Mouse (Mus musculus): ENCODE data around the gene Nxn. TPM values are rescaled to one million over a fixed set of nuclear protein-coding genes. Genes with fewer than 3 reads are reported as not detected.
A peak's percentile ranks its signal among the peaks of the same experiment; 100 is the strongest.

Nxn gene
- polyA plus RNA-seq, 1 experiment, result 24.7 TPM

DNA sequence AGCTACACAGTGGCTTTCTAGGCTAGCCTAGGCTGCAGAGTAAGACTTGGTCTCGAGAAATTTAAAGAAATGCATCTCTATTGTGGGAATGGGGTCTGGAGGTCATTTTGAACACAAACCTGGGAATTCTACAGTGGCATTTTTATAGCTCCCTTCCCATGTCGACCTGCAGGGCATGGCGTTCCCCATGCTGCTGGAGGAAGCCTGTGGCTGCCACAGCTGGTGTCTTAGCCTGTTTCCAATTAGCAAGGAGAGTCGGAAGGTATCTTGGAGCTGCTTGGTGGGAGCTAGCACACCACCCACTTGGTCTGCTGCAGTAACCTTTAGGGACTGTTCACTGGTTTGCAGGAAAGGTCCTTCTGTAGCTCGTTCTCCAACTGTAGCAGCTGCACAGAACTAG, 142.8 kb downstream of the Nxn start:
- Histone ChIP-seq H3K4me3 (ENCODE audit: control insufficient read depth, insufficient read depth, low read length) (no peak overlapping the region), H3K27me3 (ENCODE audit: control insufficient read depth, insufficient read depth, low read length) (no peaks in the 10 kb centered on the region), H3K27ac (ENCODE audit: control insufficient read depth, insufficient read depth, low read length) (no peak overlapping the region), H3K4me1 (replicated peaks; ENCODE audit: control insufficient read depth, insufficient read depth, low read length) (peaks cover 5% of the 10 kb centered on the region), H3K36me3 (ENCODE audit: control insufficient read depth, insufficient read depth, low read length) (no peaks in the 10 kb centered on the region)
- DNase-seq, result no peak
- TF ChIP-seq POLR2A (IDR thresholded peaks at IDR 0.05; ENCODE audit: control insufficient read depth, extremely low read depth, insufficient read depth, low read length, poor library complexity) (no peak), CTCF (IDR thresholded peaks at IDR 0.05; ENCODE audit: borderline replicate concordance, control insufficient read depth, extremely low read depth, insufficient read depth, low read length, poor library complexity) (no peak)
- 82% methylated on average over 5 of the region's 5 CpGs for WGBS

DNA sequence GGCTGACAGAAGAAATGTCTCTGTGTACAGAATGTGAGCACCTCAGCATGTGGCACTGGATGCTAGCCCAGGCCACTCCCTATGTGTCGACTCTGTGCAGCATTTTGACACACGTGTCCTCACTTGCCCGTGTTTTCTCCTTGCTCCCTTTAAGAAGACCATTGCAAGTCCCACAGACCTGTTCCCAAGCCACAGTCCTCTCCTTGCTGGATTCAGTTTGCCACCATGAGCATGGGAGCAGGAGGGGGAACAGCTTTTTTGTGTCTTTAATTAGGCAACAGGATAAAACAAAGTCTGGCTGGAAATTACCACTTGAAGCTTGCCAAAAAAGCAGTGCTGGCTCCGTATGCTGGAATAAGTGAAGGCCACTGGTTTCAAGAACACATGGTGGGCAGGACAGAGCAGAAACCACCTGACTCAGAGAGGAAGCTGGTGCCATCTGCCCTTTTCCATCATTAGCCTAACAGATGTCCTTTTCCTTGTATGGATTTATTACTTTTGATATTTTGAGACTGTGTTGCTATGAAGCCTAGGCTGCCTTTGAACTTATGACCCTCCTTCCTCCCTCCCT, 143.4 kb downstream of the Nxn start:
- H3K27me3 ChIP-seq (ENCODE audit: control insufficient read depth, insufficient read depth, low read length), result no peaks in the 10 kb centered on the region
- no peaks in the 10 kb centered on the region for H3K36me3 ChIP-seq (ENCODE audit: control insufficient read depth, insufficient read depth, low read length)
- no peaks in the 10 kb centered on the region for H3K4me1 ChIP-seq (replicated peaks; ENCODE audit: control insufficient read depth, insufficient read depth, low read length)
- 95% methylated on average over 4 of the region's 4 CpGs for whole genome bisulfite sequencing
- TF ChIP-seq CTCF (IDR thresholded peaks at IDR 0.05; ENCODE audit: borderline replicate concordance, control insufficient read depth, extremely low read depth, insufficient read depth, low read length, poor library complexity), result no peak
- TF ChIP-seq POLR2A (IDR thresholded peaks at IDR 0.05; ENCODE audit: control insufficient read depth, extremely low read depth, insufficient read depth, low read length, poor library complexity), result no peak
- DNase-seq, result no peak
- no peak overlapping the region for H3K4me3 ChIP-seq (ENCODE audit: control insufficient read depth, insufficient read depth, low read length)
- no peak overlapping the region for H3K27ac ChIP-seq (ENCODE audit: control insufficient read depth, insufficient read depth, low read length)

- Histone ChIP-seq H3K4me3 (ENCODE audit: control insufficient read depth, insufficient read depth, low read length) (no peak overlapping the region), H3K27ac (ENCODE audit: control insufficient read depth, insufficient read depth, low read length) (no peak overlapping the region), H3K4me1 (replicated peaks; ENCODE audit: control insufficient read depth, insufficient read depth, low read length) (no peaks in the 10 kb centered on the region), H3K36me3 (ENCODE audit: control insufficient read depth, insufficient read depth, low read length) (no peaks in the 10 kb centered on the region), H3K27me3 (ENCODE audit: control insufficient read depth, insufficient read depth, low read length) (no peaks in the 10 kb centered on the region)
- no peak for DNase-seq
- no peak for TF ChIP-seq CTCF (IDR thresholded peaks at IDR 0.05; ENCODE audit: borderline replicate concordance, control insufficient read depth, extremely low read depth, insufficient read depth, low read length, poor library complexity)
- TF ChIP-seq POLR2A (IDR thresholded peaks at IDR 0.05; ENCODE audit: control insufficient read depth, extremely low read depth, insufficient read depth, low read length, poor library complexity), result no peak
- 93% methylated on average over 4 of the region's 4 CpGs for WGBS
These were observed 145.0 kb downstream of the Nxn start for GRCm38 (mm10) chr11:76253918-76254264.

- TF ChIP-seq CTCF (IDR thresholded peaks at IDR 0.05; ENCODE audit: borderline replicate concordance, control insufficient read depth, extremely low read depth, insufficient read depth, low read length, poor library complexity), result peak; percentile 67; the same call in 1 of the 2 replicates
- no peak for TF ChIP-seq POLR2A (IDR thresholded peaks at IDR 0.05; ENCODE audit: control insufficient read depth, extremely low read depth, insufficient read depth, low read length, poor library complexity)
- Histone ChIP-seq H3K27ac (ENCODE audit: control insufficient read depth, insufficient read depth, low read length) (no peak overlapping the region), H3K27me3 (ENCODE audit: control insufficient read depth, insufficient read depth, low read length) (no peaks in the 10 kb centered on the region), H3K4me3 (ENCODE audit: control insufficient read depth, insufficient read depth, low read length) (no peak overlapping the region), H3K36me3 (ENCODE audit: control insufficient read depth, insufficient read depth, low read length) (no peaks in the 10 kb centered on the region), H3K4me1 (replicated peaks; ENCODE audit: control insufficient read depth, insufficient read depth, low read length) (no peaks in the 10 kb centered on the region)
- WGBS, result 72% methylated on average over 5 of the region's 5 CpGs
- DNase-seq, result peak; percentile 83
These were observed 145.6 kb downstream of the Nxn start for GRCm38 (mm10) chr11:76253145-76253917.

DNA sequence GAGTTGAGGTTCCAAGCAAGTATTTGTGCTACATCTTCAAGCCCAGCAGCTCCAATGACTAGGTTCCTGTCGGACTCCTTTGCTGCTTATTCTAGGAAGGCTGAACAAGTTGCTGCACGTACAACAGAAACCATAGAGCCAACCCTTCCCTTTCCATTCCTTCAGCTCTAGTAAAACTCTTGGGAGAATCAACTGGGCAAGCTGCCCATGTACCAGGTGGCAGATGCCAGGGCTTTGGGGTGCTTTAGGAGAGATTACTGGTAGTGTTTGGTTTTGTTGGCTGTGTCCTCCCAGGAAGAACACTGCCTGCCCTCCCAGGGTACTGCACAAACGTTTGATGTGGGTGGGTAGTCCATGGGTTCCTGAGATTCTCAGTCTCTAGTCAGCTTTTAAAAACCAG, 146.9 kb downstream of the Nxn start:
- WGBS, result 79% methylated on average over 3 of the region's 3 CpGs
- H3K27ac ChIP-seq (ENCODE audit: control insufficient read depth, insufficient read depth, low read length), result no peak overlapping the region
- no peak for TF ChIP-seq CTCF (IDR thresholded peaks at IDR 0.05; ENCODE audit: borderline replicate concordance, control insufficient read depth, extremely low read depth, insufficient read depth, low read length, poor library complexity)
- TF ChIP-seq POLR2A (IDR thresholded peaks at IDR 0.05; ENCODE audit: control insufficient read depth, extremely low read depth, insufficient read depth, low read length, poor library complexity), result no peak
- H3K4me3 ChIP-seq (ENCODE audit: control insufficient read depth, insufficient read depth, low read length), result no peak overlapping the region
- no peaks in the 10 kb centered on the region for H3K4me1 ChIP-seq (replicated peaks; ENCODE audit: control insufficient read depth, insufficient read depth, low read length)
- no peak for DNase-seq
- H3K36me3 ChIP-seq (ENCODE audit: control insufficient read depth, insufficient read depth, low read length), result no peaks in the 10 kb centered on the region
- H3K27me3 ChIP-seq (ENCODE audit: control insufficient read depth, insufficient read depth, low read length), result no peaks in the 10 kb centered on the region

DNA sequence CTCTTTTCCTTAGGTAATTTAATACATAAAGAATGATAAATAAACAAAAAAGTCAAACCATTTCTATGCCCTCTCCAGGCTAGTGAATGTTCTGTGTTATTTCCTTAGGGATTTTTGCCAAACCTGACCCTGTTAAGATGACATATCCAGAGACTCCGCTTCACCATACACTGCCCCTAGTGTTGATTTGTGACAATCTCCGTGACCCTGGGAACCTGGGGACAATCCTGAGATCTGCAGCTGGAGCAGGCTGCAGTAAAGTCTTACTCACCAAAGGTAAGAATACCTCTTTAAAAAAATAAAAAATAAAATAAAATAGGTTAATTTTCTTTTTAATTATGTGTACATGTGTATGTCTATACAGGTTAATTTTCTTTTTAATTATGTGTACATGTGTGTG, 151.7 kb downstream of the Nxn start:
- no peak overlapping the region for H3K4me3 ChIP-seq (ENCODE audit: control insufficient read depth, insufficient read depth, low read length)
- DNase-seq, result no peak
- H3K27me3 ChIP-seq (ENCODE audit: control insufficient read depth, insufficient read depth, low read length), result no peaks in the 10 kb centered on the region
- 96% methylated on average over 2 of the region's 2 CpGs for WGBS
- TF ChIP-seq CTCF (IDR thresholded peaks at IDR 0.05; ENCODE audit: borderline replicate concordance, control insufficient read depth, extremely low read depth, insufficient read depth, low read length, poor library complexity) (no peak), POLR2A (IDR thresholded peaks at IDR 0.05; ENCODE audit: control insufficient read depth, extremely low read depth, insufficient read depth, low read length, poor library complexity) (no peak)
- peaks cover 6% of the 10 kb centered on the region for H3K4me1 ChIP-seq (replicated peaks; ENCODE audit: control insufficient read depth, insufficient read depth, low read length)
- no peaks in the 10 kb centered on the region for H3K36me3 ChIP-seq (ENCODE audit: control insufficient read depth, insufficient read depth, low read length)
- no peak overlapping the region for H3K27ac ChIP-seq (ENCODE audit: control insufficient read depth, insufficient read depth, low read length)

Data from thymus, adult 2 months (tissue).